Mouse (Mus musculus) liver, postnatal 0 days (tissue): ENCODE measurements around the gene Mettl21e. TPM values are rescaled to one million over a fixed set of nuclear protein-coding genes. Genes with fewer than 3 reads are reported as not detected.

ENCODE experiments used
- ATAC-seq: fragments of 200-750 bp; cut with Nextera tagmentation; 2 replicates; pipeline ENCODE4 v1.8.0; 2017; ENCODE audit warnings: mild to moderate bottlenecking, moderate library complexity
- DNase-seq: peaks from one replicate; pipeline ENCODE4 v3.0.0-alpha.2; 2016
- H3K27ac ChIP-seq: fragments of 300-500 bp; sonication (generic); 2 replicates; pipeline ENCODE4 v1.5.1; 2014; ENCODE audit warnings: antibody characterized with exemption, moderate library complexity, mild to moderate bottlenecking, low read depth
- H3K27me3 ChIP-seq: fragments of 300-500 bp; sonication (generic); 2 replicates; pipeline ENCODE4 v1.6.1; 2014; ENCODE audit warnings: low read length, control low read depth, mixed read lengths; ENCODE audit not compliant: insufficient read depth
- H3K36me3 ChIP-seq: fragments of 300-500 bp; sonication (generic); replicated peaks from 2 replicates; pipeline ENCODE4 v1.6.1; 2014; ENCODE audit warnings: mild to moderate bottlenecking, control low read depth, low read length, moderate library complexity, mixed read lengths; ENCODE audit not compliant: insufficient read depth
- H3K4me1 ChIP-seq: fragments of 300-500 bp; sonication (generic); 2 replicates; pipeline ENCODE4 v1.6.1; 2014; ENCODE audit warnings: antibody characterized with exemption, mild to moderate bottlenecking, control low read depth; ENCODE audit not compliant: insufficient read depth
- H3K4me2 ChIP-seq: fragments of 300-500 bp; sonication (generic); 2 replicates; pipeline ENCODE4 v1.6.1; 2014; ENCODE audit warnings: low read depth, mild to moderate bottlenecking, low read length, moderate library complexity, mixed read lengths
- H3K4me3 ChIP-seq: fragments of 300-500 bp; sonication (generic); 2 replicates; pipeline ENCODE4 v1.5.1; 2014; ENCODE audit warnings: low read depth, low read length
- H3K9ac ChIP-seq: fragments of 300-500 bp; sonication (generic); replicated peaks from 2 replicates; pipeline ENCODE4 v1.6.1; 2014; ENCODE audit warnings: mild to moderate bottlenecking, moderate library complexity
- H3K9me3 ChIP-seq: fragments of 300-500 bp; sonication (generic); 2 replicates; pipeline ENCODE4 v1.6.1; 2016; ENCODE audit warnings: mild to moderate bottlenecking, control low read depth, low read length, mixed read lengths
- CTCF ChIP-seq: sonication (generic); IDR thresholded peaks from 2 replicates; pipeline ENCODE4 v1.5.1; 2016; ENCODE audit warnings: antibody characterized with exemption, low read depth
- EP300 ChIP-seq: IDR thresholded peaks from 2 replicates; pipeline ENCODE4 v1.6.1; 2016; ENCODE audit warnings: antibody characterized with exemption, low read depth, mild to moderate bottlenecking
- WGBS: fragments of 180-500 bp; shearing (Covaris S2); extraction: QIAGEN DNeasy Blood & Tissue Kit; methylation state at CpG from one replicate; pipeline ENCODE4 v1.1.7; 2014; ENCODE audit not compliant: insufficient replicate concordance; 5-methylcytosine and 5-hydroxymethylcytosine counted together
- polyA plus RNA-seq: library from polyadenylated mRNA; unstranded; fragments of >200 nt; fragmentation: Nextera tagmentation; extraction: Ambion mirVana; gene quantifications from 2 replicates; pipeline ENCODE4 v1.2.1, GENCODE M21; 2015

The Mettl21e gene
- polyA plus RNA-seq, 1 experiment from 2014 or later = not detected

DNA sequence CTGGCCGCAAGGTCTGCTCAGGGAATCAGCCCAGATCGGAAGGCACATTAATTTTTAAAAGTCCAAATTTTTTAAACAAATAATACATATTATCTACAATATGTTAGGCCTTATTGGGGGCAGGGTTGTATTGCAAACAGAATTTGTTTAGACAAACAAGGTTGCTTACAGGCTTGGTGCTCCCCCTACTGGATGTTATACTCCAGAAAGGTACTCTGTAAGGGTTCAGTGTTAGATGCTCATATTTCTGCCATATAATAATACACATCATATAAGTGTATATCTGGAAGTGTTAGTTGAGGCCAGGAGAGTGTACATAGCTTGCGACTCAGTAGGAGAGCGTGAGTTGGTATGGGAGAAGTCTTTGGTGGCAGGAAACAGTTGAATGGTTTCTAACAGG, 63.5 kb downstream of the Mettl21e start:
- peak; percentile 62 for TF ChIP-seq CTCF
- no peak for TF ChIP-seq EP300
- Histone ChIP-seq H3K4me1 (no peaks in the 10 kb centered on the region), H3K9ac (no peak overlapping the region), H3K9me3 (no peaks in the 10 kb centered on the region), H3K36me3 (peaks cover 10% of the 10 kb centered on the region), H3K27ac (no peak overlapping the region), H3K27me3 (no peaks in the 10 kb centered on the region), H3K4me2 (no peak overlapping the region), H3K4me3 (no peak overlapping the region)
- ATAC-seq (no peak), DNase-seq (no peak)
- 81% methylated on average over 4 of the region's 4 CpGs for WGBS

Other genes starting within 250 kb of the Mettl21e start
- gene Mettl21c, start 198.9 kb downstream of the Mettl21e start, polyA plus RNA-seq = 0.08 and 0.12 TPM in 2 replicates
- 0.02 and 0.04 TPM in 2 replicates for gene Gm8251, start 157.0 kb downstream of the Mettl21e start, polyA plus RNA-seq
- gene Tex30, start 116.5 kb downstream of the Mettl21e start, polyA plus RNA-seq = 33.9 and 36.9 TPM in 2 replicates
- 9.3 and 9.8 TPM in 2 replicates for gene Kdelc1, start 100.2 kb downstream of the Mettl21e start, polyA plus RNA-seq
- gene Bivm, start 100.0 kb downstream of the Mettl21e start, polyA plus RNA-seq = 3.3 and 3.7 TPM in 2 replicates
- 3.6 and 3.9 TPM in 2 replicates for gene Ercc5, start 71.2 kb downstream of the Mettl21e start, polyA plus RNA-seq